Mouse (Mus musculus) erythroid progenitor cell, adult 5-6 weeks (primary cell): ENCODE data around the gene Olfr13. TPM values are rescaled to one million over a fixed set of nuclear protein-coding genes. Genes with fewer than 3 reads are reported as not detected.
"Not testable (repeated sequence)": the region's sequence is repeated elsewhere in the genome, so short reads cannot be mapped to it uniquely, and the experiment has no call there.

Experiments used
- ATAC-seq: replicated peaks from 2 replicates; pipeline ENCODE4 v1.8.0; 2016; ENCODE audit warnings: moderate number of reproducible peaks, mild to moderate bottlenecking, moderate TSS enrichment, inconsistent platforms; ENCODE audit not compliant: poor library complexity, low FRiP score, severe bottlenecking
- total RNA-seq, 2 experiments: library from RNA; stranded (forward) in 1 of 2; stranded (reverse) in 1 of 2; fragments of 150-400 nt in 1 of 2; fragments of 186-747, 209-891 nt in 1 of 2; gene quantifications; 2 replicates each; pipeline versions ENCODE4 v1.2.3 to v1.2.4; 2015 to 2017; ENCODE audit warnings: low replicate concordance in 2 of 2

Olfr13 gene
- total RNA-seq (2015; ENCODE audit: low replicate concordance) (not detected in 2 replicates), total RNA-seq (2017; ENCODE audit: low replicate concordance) (not detected in 2 replicates)

- ATAC-seq = no peak
Observed at GRCm38 (mm10) chr6:43171840-43172239, at the start of gene Olfr13. Gene Olfr13, plus strand, starts transcription at chr6:43172140.

GRCm38 (mm10) chr6:43146267-43146666 lies 25.7 kb upstream of the Olfr13 start, which contains the start of gene Olfr237-ps1:
Gene Olfr237-ps1, plus strand, starts transcription at chr6:43146567.
- ATAC-seq = not testable (repeated sequence)

DNA sequence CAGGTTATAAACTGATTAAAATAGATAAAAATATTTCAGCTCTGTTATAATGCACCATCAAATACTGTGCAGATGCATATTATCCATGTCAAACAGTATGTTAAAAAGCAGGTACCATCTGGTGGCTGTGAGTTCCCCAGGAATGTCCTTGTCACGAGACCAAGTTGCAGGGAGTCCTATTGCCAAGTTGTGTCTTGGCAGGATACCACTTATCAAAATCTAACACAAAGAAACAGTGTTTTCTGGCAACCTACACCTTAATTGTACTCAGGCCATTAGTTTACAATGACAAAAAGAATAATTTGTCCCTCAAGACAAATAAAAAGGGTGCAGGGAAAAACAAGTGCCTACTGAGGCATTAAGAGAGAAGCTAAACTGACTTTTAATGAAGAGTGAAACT lies 12.4 kb upstream of the Olfr13 start:
- no peak for ATAC-seq

DNA sequence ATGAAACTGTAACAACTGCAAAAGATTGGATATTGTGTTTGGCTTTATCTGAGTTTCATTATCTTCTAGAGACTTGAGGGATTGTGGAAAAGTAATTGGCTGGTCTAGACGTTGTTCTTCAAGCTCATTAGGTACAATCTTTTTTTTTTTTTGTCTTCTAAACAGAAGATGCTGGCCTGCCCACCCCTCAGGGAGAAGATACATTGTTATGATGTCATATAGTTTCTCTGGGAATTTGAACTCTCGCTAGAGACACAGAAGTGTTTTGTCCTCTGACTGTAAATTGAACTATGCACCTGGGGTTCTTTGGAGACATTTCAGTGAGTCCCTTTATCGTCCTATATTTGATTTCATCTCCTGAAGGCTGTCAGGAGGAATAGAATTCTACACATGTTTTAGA lies 9.0 kb upstream of the Olfr13 start, which contains the start of gene Olfr437:
Gene Olfr437, plus strand, starts transcription at position 301 of the 400 bp plus-strand sequence.
- no peak for ATAC-seq

DNA sequence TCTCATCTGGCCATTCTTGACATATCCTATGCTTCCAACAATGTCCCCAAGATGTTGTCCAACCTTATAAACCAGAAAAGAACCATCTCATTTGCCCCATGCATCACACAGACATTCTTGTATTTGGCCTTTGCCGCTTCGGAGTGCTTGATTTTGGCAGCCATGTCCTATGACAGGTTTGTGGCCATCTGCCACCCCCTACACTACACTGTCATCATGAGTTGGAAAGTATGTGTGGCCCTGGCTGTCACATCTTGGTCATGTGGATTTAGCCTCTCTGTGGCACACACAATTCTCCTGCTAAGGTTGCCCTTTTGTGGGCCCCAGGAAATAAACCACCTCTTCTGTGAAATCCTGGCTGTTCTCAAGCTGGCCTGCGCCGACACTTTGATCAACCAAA lies 4.7 kb upstream of the Olfr13 start:
- ATAC-seq = no peak

DNA sequence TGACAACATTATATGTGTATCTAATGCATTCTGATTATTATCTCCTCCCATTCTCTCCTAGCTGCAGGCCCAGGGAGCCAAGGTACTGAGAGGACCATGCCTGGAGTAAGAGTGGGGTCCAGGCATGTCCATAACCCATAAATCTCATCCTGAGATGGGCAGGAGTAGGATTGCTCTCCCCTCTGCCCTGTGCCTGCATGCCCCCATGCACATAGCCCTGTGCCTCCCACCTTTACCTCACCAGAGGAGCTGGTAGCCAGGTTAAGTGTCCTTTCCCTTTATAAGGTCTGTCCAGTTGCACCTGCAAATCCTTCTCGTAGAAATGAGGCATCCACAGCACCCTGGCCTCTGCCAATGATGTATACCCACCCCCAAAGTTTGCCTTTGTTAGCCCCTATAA lies 6.2 kb downstream of the Olfr13 start:
- ATAC-seq = no peak

DNA sequence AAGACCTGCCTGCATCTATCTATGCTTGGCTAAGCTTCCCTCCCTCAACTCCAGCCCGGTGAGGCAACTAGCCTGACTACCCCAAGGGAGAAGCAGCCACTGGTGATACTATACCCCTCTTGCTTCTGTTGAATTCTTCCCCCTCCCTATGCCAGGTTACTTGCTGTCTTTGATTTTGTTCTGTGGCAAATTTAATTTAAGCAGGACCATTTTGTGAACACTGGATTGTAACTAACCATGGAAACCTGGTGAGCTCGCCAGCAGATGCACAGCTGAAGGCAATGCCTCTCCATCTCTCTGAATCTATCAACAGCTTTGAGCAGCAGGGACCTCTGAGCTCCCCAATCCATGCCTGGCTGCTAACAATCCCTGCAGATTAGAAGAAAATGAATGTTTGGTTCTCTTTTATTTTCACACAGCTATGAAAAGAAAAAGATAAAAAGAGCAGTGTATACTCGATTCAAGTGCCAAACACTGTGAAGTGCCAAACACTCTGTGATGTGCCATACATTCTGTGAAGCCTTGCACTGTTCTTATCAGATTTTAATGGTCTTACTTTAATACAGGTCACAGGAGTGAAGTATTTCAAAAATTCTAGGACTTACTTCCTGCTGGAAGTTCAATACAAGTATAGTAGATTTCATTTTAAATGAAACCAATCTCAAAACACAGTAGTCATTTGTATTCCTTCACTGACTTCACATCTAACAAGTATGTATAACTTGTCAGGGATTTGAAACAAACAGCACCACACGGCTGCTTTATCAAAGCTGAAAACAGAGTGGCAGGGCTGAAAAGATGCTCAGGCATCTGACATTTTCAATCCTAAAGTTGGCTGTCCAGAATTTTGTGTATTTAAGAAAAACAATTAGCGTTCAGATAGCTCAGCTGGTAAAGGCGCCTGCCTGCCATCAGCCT lies 6.9 kb downstream of the Olfr13 start:
- ATAC-seq = no peak

DNA sequence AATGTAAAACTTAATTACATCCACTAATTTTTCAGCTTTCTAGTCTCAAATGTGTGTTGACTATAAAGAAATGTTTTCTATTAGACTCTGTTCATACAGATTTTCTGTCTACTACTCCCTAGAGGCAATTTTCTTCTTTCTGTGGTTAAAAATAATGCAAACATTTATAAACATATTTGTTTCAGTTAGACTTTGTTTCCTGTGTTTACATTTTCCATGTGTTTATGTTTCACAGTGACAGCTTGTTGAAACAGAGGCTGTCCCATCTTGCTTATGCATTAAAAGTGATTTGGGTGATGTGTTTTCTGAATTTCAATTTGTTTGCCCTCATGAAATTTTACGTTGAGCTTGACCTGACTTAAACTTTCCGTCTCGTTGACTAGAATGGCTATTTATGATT lies 19.0 kb downstream of the Olfr13 start:
- ATAC-seq = no peak

- ATAC-seq = no peak
Observed at GRCm38 (mm10) chr6:43196781-43197180, 24.8 kb downstream of the Olfr13 start, which contains the start of gene Olfr435. Gene Olfr435, plus strand, starts transcription at chr6:43197146.

GRCm38 (mm10) chr6:43198094-43198493 lies 26.2 kb downstream of the Olfr13 start:
- no peak for ATAC-seq

GRCm38 (mm10) chr6:43202786-43203185 lies 30.8 kb downstream of the Olfr13 start:
- no peak for ATAC-seq

GRCm38 (mm10) chr6:43205355-43205754 lies 33.4 kb downstream of the Olfr13 start:
- no peak for ATAC-seq

DNA sequence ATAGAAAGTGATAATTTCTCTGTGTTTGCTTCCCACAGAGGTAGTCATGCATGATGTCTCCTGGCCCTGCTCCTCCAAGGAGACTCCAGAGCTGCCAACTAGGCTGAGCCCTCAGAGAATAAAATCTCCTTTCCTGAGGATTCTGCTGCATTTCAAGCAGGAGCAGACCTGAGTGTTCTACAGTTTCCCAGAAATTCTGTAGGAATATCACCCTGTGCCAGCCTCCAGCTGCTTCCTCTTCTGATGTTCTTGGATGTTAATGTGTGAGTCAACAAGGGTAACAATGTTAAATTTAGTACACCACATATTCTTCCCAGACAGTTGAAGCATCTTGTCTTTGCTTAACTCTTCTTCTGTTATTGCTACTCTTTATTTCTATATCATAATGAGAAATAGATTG lies 40.9 kb downstream of the Olfr13 start, which contains the start of gene Olfr434:
Gene Olfr434, plus strand, starts transcription at position 149 of the 400 bp plus-strand sequence.
- ATAC-seq = not testable (repeated sequence)

Other genes starting within 250 kb of the Olfr13 start
- gene Olfr444, start 223.1 kb upstream of the Olfr13 start, total RNA-seq (2015; ENCODE audit: low replicate concordance) = not detected in 2 replicates
- gene Olfr444, start 223.1 kb upstream of the Olfr13 start, total RNA-seq (2017; ENCODE audit: low replicate concordance) = not detected in 2 replicates
- not detected in 2 replicates for gene Olfr441, start 65.8 kb upstream of the Olfr13 start, total RNA-seq (2015; ENCODE audit: low replicate concordance)
- gene Olfr441, start 65.8 kb upstream of the Olfr13 start, total RNA-seq (2017; ENCODE audit: low replicate concordance) = not detected in 2 replicates
- gene Olfr237-ps1, start 25.6 kb upstream of the Olfr13 start, total RNA-seq (2015; ENCODE audit: low replicate concordance) = not detected in 2 replicates
- not detected in 2 replicates for gene Olfr237-ps1, start 25.6 kb upstream of the Olfr13 start, total RNA-seq (2017; ENCODE audit: low replicate concordance)
- gene Olfr437, start 8.9 kb upstream of the Olfr13 start, total RNA-seq (2015; ENCODE audit: low replicate concordance) = not detected in 2 replicates
- not detected in 2 replicates for gene Olfr437, start 8.9 kb upstream of the Olfr13 start, total RNA-seq (2017; ENCODE audit: low replicate concordance)
- gene Olfr435, start 25.0 kb downstream of the Olfr13 start, total RNA-seq (2015; ENCODE audit: low replicate concordance) = not detected in 2 replicates
- gene Olfr435, start 25.0 kb downstream of the Olfr13 start, total RNA-seq (2017; ENCODE audit: low replicate concordance) = not detected in 2 replicates
- not detected in 2 replicates for gene Olfr434, start 40.9 kb downstream of the Olfr13 start, total RNA-seq (2015; ENCODE audit: low replicate concordance)
- gene Olfr434, start 40.9 kb downstream of the Olfr13 start, total RNA-seq (2017; ENCODE audit: low replicate concordance) = not detected in 2 replicates
- gene Olfr47, start 59.4 kb downstream of the Olfr13 start, total RNA-seq (2015; ENCODE audit: low replicate concordance) = not detected in 2 replicates
- not detected in 2 replicates for gene Olfr47, start 59.4 kb downstream of the Olfr13 start, total RNA-seq (2017; ENCODE audit: low replicate concordance)
- gene Arhgef5, start 93.4 kb downstream of the Olfr13 start, total RNA-seq (2015; ENCODE audit: low replicate concordance) = 0.36 TPM in 1 of 2 replicates, not detected in the other
- 0.90 and 1.1 TPM in 2 replicates for gene Arhgef5, start 93.4 kb downstream of the Olfr13 start, total RNA-seq (2017; ENCODE audit: low replicate concordance)
- not detected in 2 replicates for gene Nobox, start 137.4 kb downstream of the Olfr13 start, total RNA-seq (2015; ENCODE audit: low replicate concordance)
- gene Nobox, start 137.4 kb downstream of the Olfr13 start, total RNA-seq (2017; ENCODE audit: low replicate concordance) = not detected in 2 replicates